Mouse (Mus musculus): Measurements from ENCODE around the gene Pspc1. TPM values are rescaled to one million over a fixed set of nuclear protein-coding genes. Genes with fewer than 3 reads are reported as not detected.

The Pspc1 gene
- polyA plus RNA-seq, 1 experiment from 2014 or later, result 36.1 TPM

GRCm38 (mm10) chr14:56689766-56690165 is 88.3 kb downstream of the Pspc1 start:
- Histone ChIP-seq H3K9ac (no peak overlapping the region), H3K4me3 (replicated peaks) (no peak overlapping the region), H3K27ac (no peak overlapping the region), H3K27me3 (no peaks in the 10 kb centered on the region), H3K4me2 (no peak overlapping the region), H3K4me1 (no peaks in the 10 kb centered on the region), H3K9me3 (replicated peaks) (no peaks in the 10 kb centered on the region), H3K36me3 (peaks cover 94% of the 10 kb centered on the region)
- ATAC-seq (replicated peaks; ENCODE audit: low FRiP score), result no peak
- WGBS, result 79% methylated on average over 1 of the region's 1 CpGs

GRCm38 (mm10) chr14:56689116-56689515 is 89.0 kb downstream of the Pspc1 start:
- 93% methylated on average over 1 of the region's 1 CpGs for WGBS
- H3K9me3 ChIP-seq (replicated peaks), result no peaks in the 10 kb centered on the region
- no peaks in the 10 kb centered on the region for H3K27me3 ChIP-seq
- H3K27ac ChIP-seq, result no peak overlapping the region
- peaks cover 94% of the 10 kb centered on the region for H3K36me3 ChIP-seq
- no peaks in the 10 kb centered on the region for H3K4me1 ChIP-seq
- no peak for ATAC-seq (replicated peaks; ENCODE audit: low FRiP score)
- H3K4me3 ChIP-seq (replicated peaks), result no peak overlapping the region
- H3K4me2 ChIP-seq, result no peak overlapping the region
- no peak overlapping the region for H3K9ac ChIP-seq

- ATAC-seq (replicated peaks; ENCODE audit: low FRiP score), result no peak
- H3K36me3 ChIP-seq, result peaks cover 91% of the 10 kb centered on the region
- 13% methylated on average over 1 of the region's 1 CpGs for whole genome bisulfite sequencing
Measured at GRCm38 (mm10) chr14:56685426-56685825, 92.7 kb downstream of the Pspc1 start.

More at GRCm38 (mm10) chr14:56685426-56685825, 92.7 kb downstream of the Pspc1 start:
- no peak overlapping the region for H3K9ac ChIP-seq
- no peaks in the 10 kb centered on the region for H3K9me3 ChIP-seq (replicated peaks)
- no peak overlapping the region for H3K4me3 ChIP-seq (replicated peaks)
- no peak overlapping the region for H3K4me2 ChIP-seq
- no peaks in the 10 kb centered on the region for H3K27me3 ChIP-seq
- no peak overlapping the region for H3K27ac ChIP-seq
- H3K4me1 ChIP-seq, result no peaks in the 10 kb centered on the region

Other genes with a start within 250 kb of the Pspc1 start
- gene Cenpj, start 202.9 kb downstream of the Pspc1 start, polyA plus RNA-seq (2015; fragmentation: Nextera tagmentation; extraction: Ambion mirVana), result 11.4 and 11.6 TPM in 2 replicates
- gene Parp4, start 202.7 kb downstream of the Pspc1 start, polyA plus RNA-seq (2015; fragmentation: Nextera tagmentation; extraction: Ambion mirVana), result 5.1 and 8.0 TPM in 2 replicates
- 34.7 and 36.5 TPM in 2 replicates for gene Mphosph8, start 110.1 kb downstream of the Pspc1 start, polyA plus RNA-seq (2015; fragmentation: Nextera tagmentation; extraction: Ambion mirVana)
- gene Zmym5, start 33.4 kb upstream of the Pspc1 start, polyA plus RNA-seq (2015; fragmentation: Nextera tagmentation; extraction: Ambion mirVana), result 32.5 and 33.5 TPM in 2 replicates
- gene Zmym2, start 108.3 kb upstream of the Pspc1 start, polyA plus RNA-seq (2015; fragmentation: Nextera tagmentation; extraction: Ambion mirVana), result 47.3 and 48.3 TPM in 2 replicates

Data from kidney, embryonic 15.5 days (tissue).